Mouse (Mus musculus): ENCODE measurements around the gene Prss35.

- TF ChIP-seq CTCF (IDR thresholded peaks at IDR 0.05; ENCODE audit: control insufficient read depth, insufficient read depth, insufficient replicate concordance, low read depth, low read length) = no peak
- no peak; the same call in 1 of the 2 replicates for TF ChIP-seq POLR2A (IDR thresholded peaks at IDR 0.05; ENCODE audit: control insufficient read depth, low read depth, low read length)
Measured at GRCm38 (mm10) chr9:86695818-86696261, 47.6 kb upstream of the Prss35 start, which contains the start of gene Me1.

Measured in testis, adult 2 months (tissue).